Mouse (Mus musculus): Measurements from ENCODE around the gene Adra2c. TPM values are rescaled to one million over a fixed set of nuclear protein-coding genes. Genes with fewer than 3 reads are reported as not detected.

Adra2c gene
- polyA plus RNA-seq, 1 experiment from 2014 or later: 0.05 TPM

GRCm38 (mm10) chr5:35286190-35286589 is 8.1 kb downstream of the Adra2c start:
- WGBS: 76% methylated on average over 5 of the region's 5 CpGs
- Histone ChIP-seq H3K9ac (ENCODE audit: low read length) (no peak overlapping the region), H3K4me3 (ENCODE audit: low read depth, low read length) (no peak overlapping the region), H3K9me3 (ENCODE audit: control insufficient read depth, low read length) (no peaks in the 10 kb centered on the region), H3K27ac (ENCODE audit: low read depth) (no peak overlapping the region), H3K27me3 (replicated peaks; ENCODE audit: control insufficient read depth, insufficient read depth, low read length) (peaks cover 21% of the 10 kb centered on the region), H3K4me2 (ENCODE audit: low read length) (no peak overlapping the region), H3K4me1 (replicated peaks; ENCODE audit: control insufficient read depth, insufficient read depth, low read length) (no peaks in the 10 kb centered on the region), H3K36me3 (ENCODE audit: control insufficient read depth, insufficient read depth, low read length) (no peaks in the 10 kb centered on the region)
- no peak for ATAC-seq (replicated peaks; ENCODE audit: low FRiP score, low TSS enrichment, low read depth)
- DNase-seq (ENCODE audit: low spot score): no peak

GRCm38 (mm10) chr5:35299621-35300020 is 21.5 kb downstream of the Adra2c start:
- DNase-seq (ENCODE audit: low spot score) (peak; percentile 87), ATAC-seq (replicated peaks; ENCODE audit: low FRiP score, low TSS enrichment, low read depth) (no peak)
- no peak overlapping the region for H3K27ac ChIP-seq (ENCODE audit: low read depth)
- H3K9me3 ChIP-seq (ENCODE audit: control insufficient read depth, low read length): no peaks in the 10 kb centered on the region
- H3K9ac ChIP-seq (ENCODE audit: low read length): no peak overlapping the region
- no peaks in the 10 kb centered on the region for H3K27me3 ChIP-seq (replicated peaks; ENCODE audit: control insufficient read depth, insufficient read depth, low read length)
- 20% methylated on average over 3 of the region's 3 CpGs for WGBS
- no peaks in the 10 kb centered on the region for H3K4me1 ChIP-seq (replicated peaks; ENCODE audit: control insufficient read depth, insufficient read depth, low read length)
- no peaks in the 10 kb centered on the region for H3K36me3 ChIP-seq (ENCODE audit: control insufficient read depth, insufficient read depth, low read length)
- H3K4me2 ChIP-seq (ENCODE audit: low read length): no peak overlapping the region
- H3K4me3 ChIP-seq (ENCODE audit: low read depth, low read length): no peak overlapping the region

GRCm38 (mm10) chr5:35304191-35304590 is 26.1 kb downstream of the Adra2c start:
- no peak for ATAC-seq (replicated peaks; ENCODE audit: low FRiP score, low TSS enrichment, low read depth)
- H3K4me3 ChIP-seq (ENCODE audit: low read depth, low read length): no peak overlapping the region
- no peaks in the 10 kb centered on the region for H3K27me3 ChIP-seq (replicated peaks; ENCODE audit: control insufficient read depth, insufficient read depth, low read length)
- no peak overlapping the region for H3K4me2 ChIP-seq (ENCODE audit: low read length)
- WGBS: 83% methylated on average over 3 of the region's 3 CpGs
- DNase-seq (ENCODE audit: low spot score): no peak
- no peaks in the 10 kb centered on the region for H3K9me3 ChIP-seq (ENCODE audit: control insufficient read depth, low read length)
- H3K27ac ChIP-seq (ENCODE audit: low read depth): no peak overlapping the region
- H3K9ac ChIP-seq (ENCODE audit: low read length): no peak overlapping the region
- no peaks in the 10 kb centered on the region for H3K4me1 ChIP-seq (replicated peaks; ENCODE audit: control insufficient read depth, insufficient read depth, low read length)
- no peaks in the 10 kb centered on the region for H3K36me3 ChIP-seq (ENCODE audit: control insufficient read depth, insufficient read depth, low read length)

GRCm38 (mm10) chr5:35305332-35305731 is 27.2 kb downstream of the Adra2c start:
- Histone ChIP-seq H3K4me3 (ENCODE audit: low read depth, low read length) (no peak overlapping the region), H3K9ac (ENCODE audit: low read length) (no peak overlapping the region), H3K9me3 (ENCODE audit: control insufficient read depth, low read length) (no peaks in the 10 kb centered on the region), H3K4me2 (ENCODE audit: low read length) (no peak overlapping the region), H3K4me1 (replicated peaks; ENCODE audit: control insufficient read depth, insufficient read depth, low read length) (no peaks in the 10 kb centered on the region), H3K27ac (ENCODE audit: low read depth) (no peak overlapping the region), H3K36me3 (ENCODE audit: control insufficient read depth, insufficient read depth, low read length) (no peaks in the 10 kb centered on the region), H3K27me3 (replicated peaks; ENCODE audit: control insufficient read depth, insufficient read depth, low read length) (no peaks in the 10 kb centered on the region)
- WGBS: 75% methylated on average over 10 of the region's 10 CpGs
- ATAC-seq (replicated peaks; ENCODE audit: low FRiP score, low TSS enrichment, low read depth) (no peak), DNase-seq (ENCODE audit: low spot score) (no peak)

- Histone ChIP-seq H3K4me2 (ENCODE audit: low read length) (no peak overlapping the region), H3K9ac (ENCODE audit: low read length) (no peak overlapping the region), H3K27ac (ENCODE audit: low read depth) (no peak overlapping the region), H3K27me3 (replicated peaks; ENCODE audit: control insufficient read depth, insufficient read depth, low read length) (no peaks in the 10 kb centered on the region), H3K36me3 (ENCODE audit: control insufficient read depth, insufficient read depth, low read length) (no peaks in the 10 kb centered on the region), H3K4me1 (replicated peaks; ENCODE audit: control insufficient read depth, insufficient read depth, low read length) (no peaks in the 10 kb centered on the region), H3K4me3 (ENCODE audit: low read depth, low read length) (no peak overlapping the region), H3K9me3 (ENCODE audit: control insufficient read depth, low read length) (no peaks in the 10 kb centered on the region)
- DNase-seq (ENCODE audit: low spot score): no peak
- WGBS: 88% methylated on average over 1 of the region's 1 CpGs
- ATAC-seq (replicated peaks; ENCODE audit: low FRiP score, low TSS enrichment, low read depth): no peak
Measured at GRCm38 (mm10) chr5:35306692-35307091, 28.6 kb downstream of the Adra2c start.

- 43% methylated on average over 7 of the region's 7 CpGs for WGBS
- DNase-seq (ENCODE audit: low spot score): no peak
Measured at GRCm38 (mm10) chr5:35309853-35310252, 31.7 kb downstream of the Adra2c start.

GRCm38 (mm10) chr5:35311738-35312250 is 33.7 kb downstream of the Adra2c start:
- DNase-seq (ENCODE audit: low spot score) (no peak), ATAC-seq (replicated peaks; ENCODE audit: low FRiP score, low TSS enrichment, low read depth) (no peak)
- Histone ChIP-seq H3K4me1 (replicated peaks; ENCODE audit: control insufficient read depth, insufficient read depth, low read length) (no peaks in the 10 kb centered on the region), H3K27ac (ENCODE audit: low read depth) (no peak overlapping the region), H3K9me3 (ENCODE audit: control insufficient read depth, low read length) (no peaks in the 10 kb centered on the region), H3K4me2 (ENCODE audit: low read length) (no peak overlapping the region), H3K27me3 (replicated peaks; ENCODE audit: control insufficient read depth, insufficient read depth, low read length) (peaks cover 34% of the 10 kb centered on the region), H3K36me3 (ENCODE audit: control insufficient read depth, insufficient read depth, low read length) (no peaks in the 10 kb centered on the region), H3K4me3 (ENCODE audit: low read depth, low read length) (no peak overlapping the region), H3K9ac (ENCODE audit: low read length) (no peak overlapping the region)
- WGBS: 83% methylated on average over 5 of the region's 5 CpGs

More at GRCm38 (mm10) chr5:35309853-35310252, 31.7 kb downstream of the Adra2c start:
- no peak overlapping the region for H3K27ac ChIP-seq (ENCODE audit: low read depth)
- no peak for ATAC-seq (replicated peaks; ENCODE audit: low FRiP score, low TSS enrichment, low read depth)
- peaks cover 29% of the 10 kb centered on the region for H3K27me3 ChIP-seq (replicated peaks; ENCODE audit: control insufficient read depth, insufficient read depth, low read length)
- H3K4me1 ChIP-seq (replicated peaks; ENCODE audit: control insufficient read depth, insufficient read depth, low read length): no peaks in the 10 kb centered on the region
- no peak overlapping the region for H3K9ac ChIP-seq (ENCODE audit: low read length)
- no peak overlapping the region for H3K4me3 ChIP-seq (ENCODE audit: low read depth, low read length)
- H3K36me3 ChIP-seq (ENCODE audit: control insufficient read depth, insufficient read depth, low read length): no peaks in the 10 kb centered on the region
- H3K9me3 ChIP-seq (ENCODE audit: control insufficient read depth, low read length): no peaks in the 10 kb centered on the region
- no peak overlapping the region for H3K4me2 ChIP-seq (ENCODE audit: low read length)

GRCm38 (mm10) chr5:35313231-35313821 is 35.2 kb downstream of the Adra2c start:
- H3K9ac ChIP-seq (ENCODE audit: low read length): no peak overlapping the region
- H3K4me3 ChIP-seq (ENCODE audit: low read depth, low read length): peak overlapping the region; percentile 13; the same call in 1 of the 2 replicates
- no peaks in the 10 kb centered on the region for H3K9me3 ChIP-seq (ENCODE audit: control insufficient read depth, low read length)
- H3K4me1 ChIP-seq (replicated peaks; ENCODE audit: control insufficient read depth, insufficient read depth, low read length): no peaks in the 10 kb centered on the region
- no peaks in the 10 kb centered on the region for H3K36me3 ChIP-seq (ENCODE audit: control insufficient read depth, insufficient read depth, low read length)
- no peak for ATAC-seq (replicated peaks; ENCODE audit: low FRiP score, low TSS enrichment, low read depth)
- H3K27me3 ChIP-seq (replicated peaks; ENCODE audit: control insufficient read depth, insufficient read depth, low read length): peaks cover 34% of the 10 kb centered on the region
- DNase-seq (ENCODE audit: low spot score): no peak
- H3K4me2 ChIP-seq (ENCODE audit: low read length): peak overlapping the region; percentile 30
- H3K27ac ChIP-seq (ENCODE audit: low read depth): no peak overlapping the region
- WGBS: under 1% methylated on average over 21 of the region's 21 CpGs
